Mouse (Mus musculus) cerebellum, adult 8-10 months (tissue): ENCODE results near the gene Cfhr2.
"Not testable (repeated sequence)": the region's sequence is repeated elsewhere in the genome, so short reads cannot be mapped to it uniquely, and the experiment has no call there.

Source experiments
- DNase-seq: peaks from one replicate; pipeline ENCODE4 v3.0.0; 2022

Cfhr2 gene

DNA sequence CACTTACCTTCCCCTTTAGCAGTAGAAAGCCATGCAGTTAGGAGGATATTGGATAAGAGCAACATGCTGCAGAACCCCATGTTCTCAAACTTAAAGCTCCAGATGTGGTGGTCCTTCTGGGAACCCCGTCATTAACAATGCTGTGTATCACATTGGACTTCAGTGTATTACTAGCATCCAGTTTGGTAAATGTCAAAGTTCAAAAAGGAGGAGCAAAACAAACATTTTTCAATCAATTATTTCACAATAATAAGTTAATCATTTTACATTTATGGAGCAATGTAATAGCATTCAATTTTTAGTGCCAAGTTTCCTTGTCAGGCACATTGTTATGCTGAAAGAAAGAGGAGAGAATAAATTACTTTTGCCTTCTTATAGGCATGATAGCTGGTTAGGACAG is at the start of gene Cfhr2:
Cfhr2 (minus strand) TSS at position 155 of the 400 bp plus-strand sequence.
- DNase-seq: no peak

GRCm38 (mm10) chr1:139863751-139864150 is 5.2 kb upstream of the Cfhr2 start:
- no peak for DNase-seq

DNA sequence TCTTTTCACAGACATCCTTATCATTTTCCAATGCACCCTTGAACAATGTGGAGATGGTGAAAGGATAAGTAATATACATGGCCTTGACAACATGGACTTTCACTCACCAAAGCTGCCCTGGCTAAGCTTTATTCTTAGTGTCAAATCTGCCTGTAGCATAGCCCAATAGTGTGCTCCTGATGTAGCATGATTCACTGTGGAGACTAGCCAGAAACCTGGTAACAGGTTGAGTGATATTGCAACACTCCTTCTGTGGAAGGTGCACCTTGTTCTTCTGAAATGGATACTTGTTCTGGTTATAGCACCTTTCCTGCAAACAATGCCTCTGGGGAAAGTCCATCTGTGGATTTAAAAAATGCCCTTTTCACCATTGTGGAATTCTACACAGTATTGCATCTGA is 1.7 kb upstream of the Cfhr2 start:
- no peak for DNase-seq

GRCm38 (mm10) chr1:139839699-139840098 is 18.8 kb downstream of the Cfhr2 start:
- DNase-seq: no peak

GRCm38 (mm10) chr1:139839290-139839689 is 19.2 kb downstream of the Cfhr2 start:
- no peak for DNase-seq

GRCm38 (mm10) chr1:139808594-139808993 is 49.9 kb downstream of the Cfhr2 start:
- DNase-seq: no peak

DNA sequence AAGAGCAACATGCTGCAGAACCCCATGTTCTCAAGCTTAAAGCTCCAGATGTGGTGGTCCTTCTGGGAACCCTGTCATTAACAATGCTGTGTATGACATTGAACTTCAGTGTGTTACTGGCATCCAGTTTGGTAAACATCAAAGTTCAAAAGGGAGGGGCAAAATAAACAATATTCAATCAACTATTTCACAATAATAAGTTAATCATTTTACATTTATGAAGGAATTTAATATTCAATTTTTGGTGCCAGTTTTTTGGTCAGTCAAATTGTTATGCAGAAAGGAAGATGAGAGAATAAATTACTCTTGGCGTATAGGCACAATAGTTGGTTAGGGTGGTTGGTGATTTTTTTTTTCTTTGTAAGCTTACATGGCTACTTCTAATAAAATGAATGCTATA is 77.4 kb downstream of the Cfhr2 start, which contains the start of gene Gm4788:
Gm4788 (minus strand) TSS at position 101 of the 400 bp plus-strand sequence.
- DNase-seq: no peak

GRCm38 (mm10) chr1:139769913-139770312 is 88.6 kb downstream of the Cfhr2 start:
- DNase-seq: not testable (repeated sequence)
